Mouse (Mus musculus) G1E (cell line): Measurements from ENCODE around the gene Iqschfp. TPM values are rescaled to one million over a fixed set of nuclear protein-coding genes. Genes with fewer than 3 reads are reported as not detected.

ENCODE experiments used
- ATAC-seq: 2 replicates; pipeline ENCODE4 v1.8.0; 2016; ENCODE audit warnings: mild to moderate bottlenecking; ENCODE audit not compliant: insufficient number of reproducible peaks, poor library complexity, low FRiP score, severe bottlenecking; ENCODE audit errors: extremely low read depth
- DNase-seq: peaks from one replicate; pipeline ENCODE4 v3.0.0; 2012; ENCODE audit warnings: low spot score
- H3K27me3 ChIP-seq: 2 replicates; pipeline ENCODE4 v1.6.1; 2012; ENCODE audit warnings: mild to moderate bottlenecking, low read length, inconsistent platforms; ENCODE audit not compliant: insufficient read depth
- H3K36me3 ChIP-seq: replicated peaks from 2 replicates; pipeline ENCODE3; 2012; ENCODE audit warnings: mild to moderate bottlenecking, inconsistent platforms
- H3K4me1 ChIP-seq: 2 replicates; pipeline ENCODE4 v1.6.1; 2012; ENCODE audit warnings: low read depth, low read length, inconsistent platforms, mixed read lengths; ENCODE audit not compliant: insufficient read depth
- H3K4me3 ChIP-seq: 2 replicates; pipeline ENCODE4 v1.5.1; 2012; ENCODE audit warnings: low read depth, mild to moderate bottlenecking, inconsistent platforms, low read length, moderate library complexity, mixed read lengths
- H3K9me3 ChIP-seq: replicated peaks from 2 replicates; pipeline ENCODE4 v1.6.1; 2012; ENCODE audit warnings: inconsistent platforms
- CTCF ChIP-seq: IDR thresholded peaks from 2 replicates; pipeline ENCODE4 v1.5.1; 2012; ENCODE audit warnings: low read depth, low read length, inconsistent platforms, mixed read lengths
- GATA1 ChIP-seq: IDR thresholded peaks from 2 replicates; pipeline ENCODE4 v1.6.1; 2012; ENCODE audit warnings: borderline replicate concordance, low read length, inconsistent platforms, mixed read lengths
- GATA2 ChIP-seq: IDR thresholded peaks from 2 replicates; pipeline ENCODE4 v1.6.1; 2012; ENCODE audit warnings: low read depth, low read length, inconsistent platforms, borderline replicate concordance
- POLR2AphosphoS5 ChIP-seq: IDR thresholded peaks from 2 replicates; pipeline ENCODE4 v1.6.1; 2012; ENCODE audit warnings: low read depth, low read length, inconsistent platforms; ENCODE audit not compliant: insufficient replicate concordance
- TAL1 ChIP-seq: conservative IDR thresholded peaks from 2 replicates; pipeline ENCODE4 v1.6.1; 2012; ENCODE audit warnings: low read depth, low read length, inconsistent platforms, mixed read lengths
- polyA plus RNA-seq: library from polyadenylated mRNA; stranded (reverse); fragments of >175 nt; gene quantifications from 2 replicates; pipeline ENCODE4 v1.2.3, GENCODE M21; 2012
- total RNA-seq, 2 experiments: library from RNA; stranded (forward) in 1 of 2; stranded (reverse) in 1 of 2; fragments of 200-1000 nt in 1 of 2; fragments of >200 nt in 1 of 2; fragmentation: Nextera tagmentation in 1 of 2; gene quantifications; 2 replicates each; pipeline ENCODE4 v1.2.3; 2014 to 2017

Gene Iqschfp
- total and polyA plus RNA-seq, 3 experiments, result not detected

- no peak overlapping the region for H3K4me3 ChIP-seq
- ATAC-seq, result no peak
- H3K36me3 ChIP-seq, result no peaks in the 10 kb centered on the region
- no peaks in the 10 kb centered on the region for H3K27me3 ChIP-seq
- H3K9me3 ChIP-seq, result 0 out of 2 replicates have a peak, but pooled peaks cover 4% of the 10 kb centered on the region
- H3K4me1 ChIP-seq, result no peaks in the 10 kb centered on the region
- DNase-seq, result no peak
- no peak for TF ChIP-seq GATA2
- TF ChIP-seq POLR2AphosphoS5, result no peak
- no peak for TF ChIP-seq CTCF
Observed at GRCm38 (mm10) chr3:67886176-67886575, 5.9 kb upstream of the Iqschfp start.

GRCm38 (mm10) chr3:67887251-67887650 is 4.8 kb upstream of the Iqschfp start:
- TF ChIP-seq GATA2, result no peak
- no peak for TF ChIP-seq TAL1
- TF ChIP-seq CTCF, result no peak
- no peak for TF ChIP-seq GATA1
- no peak for TF ChIP-seq POLR2AphosphoS5
- H3K4me1 ChIP-seq, result no peaks in the 10 kb centered on the region
- no peaks in the 10 kb centered on the region for H3K27me3 ChIP-seq
- DNase-seq (no peak), ATAC-seq (no peak)
- no peaks in the 10 kb centered on the region for H3K36me3 ChIP-seq
- H3K4me3 ChIP-seq, result no peak overlapping the region
- 0 out of 2 replicates have a peak, but pooled peaks cover 4% of the 10 kb centered on the region for H3K9me3 ChIP-seq

- no peak for ATAC-seq
- TF ChIP-seq GATA2 (no peak), CTCF (no peak), GATA1 (no peak), POLR2AphosphoS5 (no peak), TAL1 (no peak)
- H3K36me3 ChIP-seq, result no peaks in the 10 kb centered on the region
Observed at GRCm38 (mm10) chr3:67892768-67893167, 736 bp downstream of the Iqschfp start.

GRCm38 (mm10) chr3:67902517-67902916 is 10.5 kb downstream of the Iqschfp start:
- ATAC-seq, result no peak
- Histone ChIP-seq H3K36me3 (no peaks in the 10 kb centered on the region), H3K27me3 (no peaks in the 10 kb centered on the region), H3K9me3 (no peaks in the 10 kb centered on the region), H3K4me3 (no peak overlapping the region), H3K4me1 (no peaks in the 10 kb centered on the region)
- TF ChIP-seq POLR2AphosphoS5, result no peak
- TF ChIP-seq CTCF, result no peak
- no peak for TF ChIP-seq TAL1
- no peak for TF ChIP-seq GATA1
- no peak for TF ChIP-seq GATA2
- no peak for DNase-seq

More at GRCm38 (mm10) chr3:67892768-67893167, 736 bp downstream of the Iqschfp start:
- H3K9me3 ChIP-seq, result no peaks in the 10 kb centered on the region
- H3K4me3 ChIP-seq, result no peak overlapping the region
- H3K4me1 ChIP-seq, result no peaks in the 10 kb centered on the region
- no peak for DNase-seq
- H3K27me3 ChIP-seq, result no peaks in the 10 kb centered on the region

- DNase-seq, result no peak
- Histone ChIP-seq H3K4me3 (no peak overlapping the region), H3K4me1 (no peaks in the 10 kb centered on the region), H3K9me3 (no peaks in the 10 kb centered on the region), H3K36me3 (no peaks in the 10 kb centered on the region), H3K27me3 (no peaks in the 10 kb centered on the region)
- no peak for ATAC-seq
- TF ChIP-seq GATA2 (no peak), TAL1 (no peak), POLR2AphosphoS5 (no peak), GATA1 (no peak), CTCF (no peak)
Observed at GRCm38 (mm10) chr3:67908586-67908985, 16.6 kb downstream of the Iqschfp start.

GRCm38 (mm10) chr3:67918098-67918497 is 26.1 kb downstream of the Iqschfp start:
- no peak for TF ChIP-seq GATA2
- no peak for TF ChIP-seq TAL1
- no peak for TF ChIP-seq CTCF
- TF ChIP-seq GATA1, result no peak
- no peak for TF ChIP-seq POLR2AphosphoS5
- ATAC-seq, result no peak
- no peak for DNase-seq

GRCm38 (mm10) chr3:67918634-67919259 is 26.7 kb downstream of the Iqschfp start:
- Histone ChIP-seq H3K4me1 (no peaks in the 10 kb centered on the region), H3K36me3 (no peaks in the 10 kb centered on the region), H3K27me3 (no peaks in the 10 kb centered on the region), H3K4me3 (no peak overlapping the region), H3K9me3 (no peaks in the 10 kb centered on the region; the same call in none of the 2 replicates)
- TF ChIP-seq GATA1 (no peak), TAL1 (no peak), POLR2AphosphoS5 (no peak), CTCF (no peak), GATA2 (no peak)
- DNase-seq (no peak), ATAC-seq (no peak)

More at GRCm38 (mm10) chr3:67918098-67918497, 26.1 kb downstream of the Iqschfp start:
- no peaks in the 10 kb centered on the region for H3K27me3 ChIP-seq
- H3K4me1 ChIP-seq, result no peaks in the 10 kb centered on the region
- H3K9me3 ChIP-seq, result no peaks in the 10 kb centered on the region; the same call in none of the 2 replicates
- H3K36me3 ChIP-seq, result no peaks in the 10 kb centered on the region
- H3K4me3 ChIP-seq, result no peak overlapping the region
